Mouse (Mus musculus): ENCODE measurements around the gene Tapt1.

DNA sequence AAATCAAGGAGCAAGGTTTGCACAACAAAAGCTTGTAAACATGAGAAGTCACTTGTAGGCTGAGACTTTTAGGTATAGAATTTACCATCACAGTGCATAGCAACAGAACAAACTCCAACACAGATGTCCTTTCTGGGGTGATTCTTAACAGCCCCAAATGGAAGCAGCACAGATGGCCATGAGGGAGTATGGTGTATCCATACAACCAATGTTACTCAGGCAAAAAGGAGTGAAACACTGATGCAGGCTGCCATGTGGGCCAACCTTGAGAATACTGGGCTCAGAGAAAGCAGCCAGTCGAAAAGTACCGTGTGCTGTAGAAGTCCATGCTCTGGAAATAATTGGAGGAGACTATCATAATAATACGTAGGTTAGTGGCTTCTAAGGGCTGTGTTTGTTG lies 68.0 kb downstream of the Tapt1 start:
- no peak for TF ChIP-seq CTCF (IDR thresholded peaks at IDR 0.05; ENCODE audit: extremely low read depth, insufficient read length, insufficient replicate concordance, low read depth, low read length)
- no peak for TF ChIP-seq POLR2A (IDR thresholded peaks at IDR 0.05; ENCODE audit: low read depth, low read length)

Measured in small intestine, adult 2 months (tissue).